ENCODE assay signal across 8 mouse cellular contexts in the genomic region with DNA sequence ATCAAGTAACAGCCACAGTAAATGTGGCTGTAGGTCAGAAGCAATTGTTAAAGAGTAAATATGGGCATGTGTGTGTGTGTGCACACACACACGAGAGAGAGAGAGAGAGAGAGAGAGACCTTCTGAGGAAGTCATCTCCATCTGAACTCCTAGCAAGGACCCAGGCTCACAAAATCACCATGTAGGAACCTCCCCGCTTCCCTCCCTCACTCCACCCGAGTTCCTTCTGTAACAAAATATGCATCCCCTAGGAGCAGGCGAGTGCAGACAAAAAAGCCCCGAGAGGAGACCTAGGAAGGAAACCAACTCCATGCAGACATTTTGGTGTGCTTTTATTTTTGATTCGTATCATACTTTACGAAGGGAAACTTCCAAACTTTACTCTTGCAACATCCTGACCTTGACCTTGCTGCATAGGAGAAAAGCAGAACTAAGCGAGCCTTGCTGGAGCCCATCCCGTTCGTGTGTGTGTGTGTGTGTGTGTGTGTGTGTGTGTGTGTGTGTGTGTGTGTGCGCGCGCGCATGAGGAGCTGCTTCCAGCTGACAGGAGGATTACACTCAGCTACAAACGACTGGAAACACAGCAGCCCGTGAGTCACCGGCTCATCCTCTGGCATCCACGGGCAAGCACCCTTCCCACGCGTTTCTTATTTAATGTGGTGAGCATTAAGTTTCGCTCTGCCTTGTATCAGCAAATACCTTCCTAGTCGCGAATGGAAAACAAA.
A peak's percentile ranks its signal among the peaks of the same experiment; 100 is the strongest.
DNase-seq lines count a peak whose midpoint lies in the region; ATAC-seq and TF ChIP-seq lines count a peak whose summit lies in the region.

No protein-coding gene starts in this region.

- H3K4me3 ChIP-seq in embryonic facial prominence, embryonic 15.5 days (replicated peaks) = peak overlapping the region; percentile 35
- H3K4me3 ChIP-seq in intestine, postnatal 0 days (ENCODE audit: low read depth, low read length) = peak overlapping the region; percentile 21; the same call in 1 of the 2 replicates
- H3K4me3 ChIP-seq in stomach, postnatal 0 days (ENCODE audit: low read depth, low read length) = peak overlapping the region; percentile 27
- no peak overlapping the region for H3K4me3 ChIP-seq in neural tube, embryonic 15.5 days (replicated peaks)

- H3K9ac ChIP-seq in embryonic facial prominence, embryonic 15.5 days = no peak overlapping the region
- H3K9ac ChIP-seq in intestine, postnatal 0 days (ENCODE audit: low read depth, low read length) = no peak overlapping the region
- H3K9ac ChIP-seq in stomach, postnatal 0 days (ENCODE audit: low read length) = no peak overlapping the region
- H3K9ac ChIP-seq in neural tube, embryonic 15.5 days (replicated peaks) = no peak overlapping the region

- H3K9me3 ChIP-seq in embryonic facial prominence, embryonic 15.5 days (replicated peaks) = no peaks in the 10 kb centered on the region
- H3K9me3 ChIP-seq in intestine, postnatal 0 days (ENCODE audit: control insufficient read depth) = no peaks in the 10 kb centered on the region
- no peaks in the 10 kb centered on the region for H3K9me3 ChIP-seq in stomach, postnatal 0 days (ENCODE audit: control insufficient read depth, low read length)
- no peaks in the 10 kb centered on the region for H3K9me3 ChIP-seq in neural tube, embryonic 15.5 days (replicated peaks)

- peak overlapping the region; percentile 42 for H3K4me2 ChIP-seq in embryonic facial prominence, embryonic 15.5 days (replicated peaks)
- H3K4me2 ChIP-seq in intestine, postnatal 0 days (replicated peaks; ENCODE audit: low read depth) = peak overlapping the region; percentile 37
- peak overlapping the region; percentile 35 for H3K4me2 ChIP-seq in stomach, postnatal 0 days (replicated peaks; ENCODE audit: low read depth)
- H3K4me2 ChIP-seq in neural tube, embryonic 15.5 days = no peak overlapping the region

- ATAC-seq in embryonic facial prominence, embryonic 15.5 days (ENCODE audit: insufficient number of reproducible peaks, low FRiP score, low TSS enrichment, low read depth) = peak; percentile 63; the same call in 1 of the 2 replicates
- ATAC-seq in intestine, postnatal 0 days = no peak
- ATAC-seq in stomach, postnatal 0 days (ENCODE audit: low FRiP score, low TSS enrichment) = peak; percentile 81
- no peak for ATAC-seq in neural tube, embryonic 15.5 days (ENCODE audit: low FRiP score)

- peaks cover 14% of the 10 kb centered on the region; the same call in 1 of the 2 replicates for H3K4me1 ChIP-seq in embryonic facial prominence, embryonic 15.5 days
- no peaks in the 10 kb centered on the region for H3K4me1 ChIP-seq in intestine, postnatal 0 days (replicated peaks; ENCODE audit: control insufficient read depth, insufficient read depth, low read length)
- H3K4me1 ChIP-seq in stomach, postnatal 0 days (replicated peaks; ENCODE audit: control insufficient read depth, insufficient read depth) = no peaks in the 10 kb centered on the region
- H3K4me1 ChIP-seq in neural tube, embryonic 15.5 days = peaks cover 4% of the 10 kb centered on the region; the same call in 1 of the 2 replicates

- TF ChIP-seq EP300 in stomach, postnatal 0 days (optimal IDR thresholded peaks at IDR 0.05) = no peak

- peak; percentile 71 for DNase-seq in right cerebral cortex, adult 18-20 months
- no peak for DNase-seq in right cerebral cortex, postnatal 4 days
- peak; percentile 65 for DNase-seq in lung, postnatal 36 days
- peak; percentile 52 for DNase-seq in stomach, postnatal 0 days (ENCODE audit: low spot score)
- no peak for DNase-seq in layer of hippocampus, postnatal 36 days

- peak overlapping the region; percentile 75 for H3K27ac ChIP-seq in embryonic facial prominence, embryonic 15.5 days (replicated peaks)
- H3K27ac ChIP-seq in intestine, postnatal 0 days (ENCODE audit: low read depth, low read length) = no peak overlapping the region
- peak overlapping the region; percentile 70 for H3K27ac ChIP-seq in stomach, postnatal 0 days (replicated peaks)
- H3K27ac ChIP-seq in neural tube, embryonic 15.5 days (replicated peaks) = no peak overlapping the region

- peaks cover 9% of the 10 kb centered on the region; the same call in 1 of the 2 replicates for H3K36me3 ChIP-seq in embryonic facial prominence, embryonic 15.5 days
- H3K36me3 ChIP-seq in intestine, postnatal 0 days (ENCODE audit: control insufficient read depth, insufficient read depth) = peaks cover 9% of the 10 kb centered on the region; the same call in 1 of the 2 replicates
- peaks cover 6% of the 10 kb centered on the region for H3K36me3 ChIP-seq in stomach, postnatal 0 days (ENCODE audit: control insufficient read depth, insufficient read depth, low read length)
- peaks cover 41% of the 10 kb centered on the region for H3K36me3 ChIP-seq in neural tube, embryonic 15.5 days

- H3K27me3 ChIP-seq in embryonic facial prominence, embryonic 15.5 days = no peaks in the 10 kb centered on the region
- no peaks in the 10 kb centered on the region for H3K27me3 ChIP-seq in intestine, postnatal 0 days (replicated peaks; ENCODE audit: control insufficient read depth, insufficient read depth, low read length)
- no peaks in the 10 kb centered on the region for H3K27me3 ChIP-seq in stomach, postnatal 0 days (ENCODE audit: control insufficient read depth, insufficient read depth, low read length)
- no peaks in the 10 kb centered on the region for H3K27me3 ChIP-seq in neural tube, embryonic 15.5 days (replicated peaks)

- WGBS in embryonic facial prominence, embryonic 15.5 days = 17% methylated on average over 23 of the region's 23 CpGs
- 51% methylated on average over 23 of the region's 23 CpGs for WGBS in intestine, postnatal 0 days
- 35% methylated on average over 23 of the region's 23 CpGs for WGBS in stomach, postnatal 0 days
- 73% methylated on average over 23 of the region's 23 CpGs for whole genome bisulfite sequencing in neural tube, embryonic 15.5 days

- no peak for TF ChIP-seq CTCF in intestine, postnatal 0 days (IDR thresholded peaks at IDR 0.05; ENCODE audit: low read depth)
- peak; percentile 26; the same call in 1 of the 2 replicates for TF ChIP-seq CTCF in stomach, postnatal 0 days (IDR thresholded peaks at IDR 0.05; ENCODE audit: low read depth)

Comparison
In these comparisons a context has a peak if more than half of its experiments do, and no peak if none do; other contexts are left out.
1. DNase-seq: peak in right cerebral cortex, adult 18-20 months (single experiment), lung, postnatal 36 days (single experiment) and stomach, postnatal 0 days (single experiment); none in right cerebral cortex, postnatal 4 days (single experiment) and layer of hippocampus, postnatal 36 days (0 of 2).
2. ATAC-seq: peak in embryonic facial prominence, embryonic 15.5 days (single experiment) and stomach, postnatal 0 days (single experiment); none in intestine, postnatal 0 days (single experiment) and neural tube, embryonic 15.5 days (single experiment).
3. H3K27ac ChIP-seq: peak in embryonic facial prominence, embryonic 15.5 days (single experiment) and stomach, postnatal 0 days (single experiment); none in intestine, postnatal 0 days (single experiment) and neural tube, embryonic 15.5 days (single experiment).